Mouse (Mus musculus): Measurements from ENCODE around the gene Tmco4. TPM values are rescaled to one million over a fixed set of nuclear protein-coding genes. Genes with fewer than 3 reads are reported as not detected.

Gene Tmco4
- total RNA-seq, 1 experiment from 2014 or later, result 22.1 TPM

GRCm38 (mm10) chr4:139081270-139081931 is 108.7 kb downstream of the Tmco4 start:
- ATAC-seq (ENCODE audit: extremely low read depth, insufficient number of reproducible peaks, low FRiP score, poor library complexity, severe bottlenecking), result no peak

- no peak for ATAC-seq (ENCODE audit: extremely low read depth, insufficient number of reproducible peaks, low FRiP score, poor library complexity, severe bottlenecking)
Observed at GRCm38 (mm10) chr4:139082790-139083564, 110.3 kb downstream of the Tmco4 start.

GRCm38 (mm10) chr4:139085337-139085736 is 112.6 kb downstream of the Tmco4 start:
- ATAC-seq (ENCODE audit: extremely low read depth, insufficient number of reproducible peaks, low FRiP score, poor library complexity, severe bottlenecking), result no peak

DNA sequence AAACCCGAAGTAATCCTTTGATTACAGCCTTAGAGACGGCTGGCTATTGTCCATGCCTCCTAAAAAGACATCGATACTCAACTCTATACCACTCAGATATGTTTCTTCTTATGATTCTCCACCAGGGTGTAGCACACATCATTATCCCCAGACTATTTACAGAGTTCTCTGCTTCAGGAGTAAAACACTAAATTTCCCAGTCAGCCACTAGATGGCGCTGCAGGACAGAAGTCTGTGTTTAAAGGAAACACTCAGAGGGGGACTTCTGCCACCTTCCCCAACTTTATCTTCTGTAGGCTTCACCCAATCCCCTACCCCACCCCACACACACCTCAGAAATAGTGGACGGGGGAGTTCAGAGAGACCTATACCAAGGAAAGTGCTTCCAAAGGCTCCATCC is 113.3 kb downstream of the Tmco4 start:
- no peak for ATAC-seq (ENCODE audit: extremely low read depth, insufficient number of reproducible peaks, low FRiP score, poor library complexity, severe bottlenecking)

DNA sequence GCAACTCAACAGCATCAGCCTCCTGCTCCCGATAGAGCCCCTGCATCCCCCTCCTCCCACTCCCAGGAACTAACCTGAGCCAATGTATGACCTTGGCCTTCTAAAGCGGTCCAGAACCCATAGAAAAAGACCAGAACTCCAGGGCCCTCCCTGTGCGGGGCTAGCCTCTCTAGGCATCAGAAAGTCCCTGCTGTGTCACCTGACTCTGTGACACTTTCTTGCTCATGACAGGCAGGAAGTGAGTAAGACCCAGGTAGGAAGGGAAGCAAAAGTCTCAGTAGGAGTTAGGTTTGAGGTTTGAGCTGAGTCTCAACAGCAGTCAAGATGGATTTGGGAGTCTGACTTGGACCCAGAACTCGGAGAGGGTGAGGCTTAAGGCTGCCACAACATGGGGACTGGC is 114.3 kb downstream of the Tmco4 start:
- ATAC-seq (ENCODE audit: extremely low read depth, insufficient number of reproducible peaks, low FRiP score, poor library complexity, severe bottlenecking), result no peak

GRCm38 (mm10) chr4:139088982-139089671 is 116.4 kb downstream of the Tmco4 start:
- ATAC-seq (ENCODE audit: extremely low read depth, insufficient number of reproducible peaks, low FRiP score, poor library complexity, severe bottlenecking), result no peak

DNA sequence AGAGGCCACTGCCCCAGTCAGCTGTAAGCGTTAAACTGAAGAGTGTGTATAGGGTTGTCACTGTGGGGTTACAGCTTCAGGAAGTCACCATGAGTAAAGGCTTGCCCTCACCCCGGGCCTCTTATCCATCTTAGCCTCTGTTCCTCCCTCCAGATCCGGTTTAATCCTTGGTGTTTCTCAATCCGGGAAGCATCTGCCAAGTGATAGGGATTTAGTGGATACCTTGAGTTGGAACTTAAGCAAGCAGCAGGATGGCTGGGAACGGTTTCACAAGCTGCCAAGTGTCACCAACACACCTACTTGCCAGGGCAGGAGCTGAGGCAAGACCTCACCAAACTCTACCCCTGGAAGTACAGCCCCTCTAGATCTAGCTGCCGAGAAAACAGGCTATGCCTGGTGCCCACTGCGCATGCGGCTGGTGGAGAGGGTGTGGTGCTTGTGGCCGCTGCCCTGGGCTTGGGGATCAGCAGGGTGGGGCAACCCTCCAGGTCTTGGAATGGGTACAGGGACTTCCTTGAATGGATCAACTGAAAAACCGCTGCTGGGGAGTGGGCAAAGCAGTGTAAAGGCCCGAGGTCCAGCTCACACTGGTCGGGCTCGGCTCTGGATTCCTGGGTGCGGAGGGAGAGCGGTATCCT is 117.7 kb downstream of the Tmco4 start:
- no peak for ATAC-seq (ENCODE audit: extremely low read depth, insufficient number of reproducible peaks, low FRiP score, poor library complexity, severe bottlenecking)

DNA sequence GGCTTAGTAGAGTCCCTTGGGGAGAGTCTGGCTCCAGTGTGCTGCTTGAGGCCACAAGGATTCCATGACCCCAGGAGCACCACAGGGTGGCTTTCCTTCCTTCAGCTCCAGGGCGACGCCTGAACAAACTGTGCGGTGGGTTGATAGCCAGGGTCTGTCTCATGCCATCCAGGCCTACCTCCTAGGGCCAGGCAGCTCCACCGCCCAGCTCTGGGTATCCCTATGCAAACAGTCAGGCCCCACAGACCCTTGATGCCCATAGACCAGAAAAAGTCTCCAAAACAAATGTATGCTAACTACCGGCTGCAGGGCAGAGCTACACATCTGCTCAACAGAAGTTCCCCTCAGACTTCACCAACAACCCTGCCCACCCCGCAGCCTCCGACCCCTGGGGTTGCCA is 118.4 kb downstream of the Tmco4 start:
- ATAC-seq (ENCODE audit: extremely low read depth, insufficient number of reproducible peaks, low FRiP score, poor library complexity, severe bottlenecking), result no peak

GRCm38 (mm10) chr4:139091478-139092355 is 119.0 kb downstream of the Tmco4 start:
- no peak for ATAC-seq (ENCODE audit: extremely low read depth, insufficient number of reproducible peaks, low FRiP score, poor library complexity, severe bottlenecking)

GRCm38 (mm10) chr4:139092356-139093195 is 119.9 kb downstream of the Tmco4 start, which contains the start of gene Nbl1:
Gene Nbl1, minus strand, starts transcription at chr4:139092993.
- ATAC-seq (ENCODE audit: extremely low read depth, insufficient number of reproducible peaks, low FRiP score, poor library complexity, severe bottlenecking), result no peak

DNA sequence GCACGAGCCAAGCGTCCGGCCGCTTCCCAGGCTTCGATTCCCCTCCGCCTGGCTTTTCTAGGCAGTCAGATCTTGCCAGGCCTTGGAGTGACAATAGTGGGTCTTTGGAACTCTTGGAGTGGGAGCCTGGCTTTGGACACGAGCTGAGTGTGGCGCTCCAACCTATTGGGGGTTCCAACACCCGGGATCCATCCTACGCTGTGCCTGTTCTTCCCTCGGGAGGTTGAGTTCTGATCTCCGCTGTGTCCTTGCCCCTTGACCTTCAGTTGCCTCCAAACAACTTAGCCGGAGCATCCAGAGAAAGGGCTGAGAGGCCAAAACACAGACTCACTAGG is 120.5 kb downstream of the Tmco4 start:
- no peak for ATAC-seq (ENCODE audit: extremely low read depth, insufficient number of reproducible peaks, low FRiP score, poor library complexity, severe bottlenecking)

- ATAC-seq (ENCODE audit: extremely low read depth, insufficient number of reproducible peaks, low FRiP score, poor library complexity, severe bottlenecking), result no peak
Observed at GRCm38 (mm10) chr4:139095406-139095805, 122.7 kb downstream of the Tmco4 start.

DNA sequence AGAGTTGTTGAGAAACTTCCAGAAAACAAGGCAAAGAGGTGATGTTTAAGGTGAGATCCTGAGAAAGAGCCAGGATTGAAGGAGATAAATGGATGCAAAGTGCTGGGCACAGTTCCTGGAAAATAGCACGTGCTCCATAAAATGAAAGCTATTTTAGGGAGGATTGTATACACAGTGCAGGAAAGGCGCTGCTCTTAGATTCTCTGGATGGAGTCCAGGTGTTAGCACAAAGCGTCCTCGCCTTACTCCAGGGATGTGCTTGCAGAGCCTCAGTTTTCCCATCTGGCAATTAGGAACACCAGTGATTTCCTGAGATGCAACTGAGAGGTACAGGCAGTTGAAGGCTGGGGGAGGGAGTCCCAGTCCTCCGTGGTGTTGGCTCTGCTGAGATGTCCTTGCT is 123.5 kb downstream of the Tmco4 start:
- ATAC-seq (ENCODE audit: extremely low read depth, insufficient number of reproducible peaks, low FRiP score, poor library complexity, severe bottlenecking), result no peak

GRCm38 (mm10) chr4:139100326-139100725 is 127.6 kb downstream of the Tmco4 start:
- ATAC-seq (ENCODE audit: extremely low read depth, insufficient number of reproducible peaks, low FRiP score, poor library complexity, severe bottlenecking), result no peak

GRCm38 (mm10) chr4:139101546-139101945 is 128.9 kb downstream of the Tmco4 start:
- ATAC-seq (ENCODE audit: extremely low read depth, insufficient number of reproducible peaks, low FRiP score, poor library complexity, severe bottlenecking), result no peak

GRCm38 (mm10) chr4:139105453-139105852 is 132.8 kb downstream of the Tmco4 start:
- no peak for ATAC-seq (ENCODE audit: extremely low read depth, insufficient number of reproducible peaks, low FRiP score, poor library complexity, severe bottlenecking)
